Mouse (Mus musculus) embryonic facial prominence, embryonic 12.5 days (tissue): Measurements from ENCODE around the gene Btn2a2. TPM values are rescaled to one million over a fixed set of nuclear protein-coding genes. Genes with fewer than 3 reads are reported as not detected.

Source experiments
- ATAC-seq: fragments of 200-750 bp; cut with Nextera tagmentation; 2 replicates; pipeline ENCODE4 v1.8.0; 2017; ENCODE audit not compliant: insufficient number of reproducible peaks, insufficient read depth, low FRiP score, low TSS enrichment
- H3K27ac ChIP-seq: fragments of 300-500 bp; sonication (generic); 2 replicates; pipeline ENCODE4 v1.5.1; 2016; ENCODE audit warnings: mild to moderate bottlenecking
- H3K27me3 ChIP-seq: fragments of 300-500 bp; sonication (generic); 2 replicates; pipeline ENCODE4 v1.6.1; 2016; ENCODE audit warnings: mild to moderate bottlenecking, moderate library complexity
- H3K36me3 ChIP-seq: fragments of 300-500 bp; sonication (generic); 2 replicates; pipeline ENCODE4 v1.6.1; 2016; ENCODE audit warnings: mild to moderate bottlenecking
- H3K4me1 ChIP-seq: fragments of 300-500 bp; sonication (generic); 2 replicates; pipeline ENCODE4 v1.6.1; 2016
- H3K4me2 ChIP-seq: fragments of 300-500 bp; sonication (generic); replicated peaks from 2 replicates; pipeline ENCODE4 v1.6.1; 2016; ENCODE audit warnings: mild to moderate bottlenecking, moderate library complexity
- H3K4me3 ChIP-seq: fragments of 300-500 bp; sonication (generic); 2 replicates; pipeline ENCODE4 v1.5.1; 2016; ENCODE audit warnings: mild to moderate bottlenecking
- H3K9ac ChIP-seq: fragments of 300-500 bp; sonication (generic); 2 replicates; pipeline ENCODE4 v1.6.1; 2016; ENCODE audit warnings: mild to moderate bottlenecking, moderate library complexity
- H3K9me3 ChIP-seq: fragments of 300-500 bp; sonication (generic); 2 replicates; pipeline ENCODE4 v1.6.1; 2016; ENCODE audit warnings: mild to moderate bottlenecking, moderate library complexity
- WGBS: fragments of 180-500 bp; shearing (Covaris S2); methylation state at CpG from one replicate; pipeline ENCODE4 v1.1.7; 2016; 5-methylcytosine and 5-hydroxymethylcytosine counted together
- polyA plus RNA-seq: library from polyadenylated mRNA; unstranded; fragments of >200 nt; fragmentation: Nextera tagmentation; extraction: Ambion mirVana; gene quantifications from 2 replicates; pipeline ENCODE4 v1.2.1, GENCODE M21; 2016

Gene Btn2a2
- polyA plus RNA-seq, 1 experiment from 2014 or later, result 1.6 TPM

- 2% methylated on average over 9 of the region's 9 CpGs for whole genome bisulfite sequencing
- no peak overlapping the region for H3K4me3 ChIP-seq
- no peak overlapping the region for H3K9ac ChIP-seq
- H3K4me1 ChIP-seq, result peaks cover 14% of the 10 kb centered on the region
- no peaks in the 10 kb centered on the region for H3K9me3 ChIP-seq
- no peaks in the 10 kb centered on the region for H3K27me3 ChIP-seq
- peak overlapping the region; percentile 15; the same call in 1 of the 2 replicates for H3K4me2 ChIP-seq
- ATAC-seq, result no peak
- H3K36me3 ChIP-seq, result no peaks in the 10 kb centered on the region
- H3K27ac ChIP-seq, result no peak overlapping the region
Observed at GRCm38 (mm10) chr13:23503797-23504196, 15.1 kb upstream of the Btn2a2 start.

- WGBS, result 31% methylated on average over 4 of the region's 4 CpGs
- H3K36me3 ChIP-seq, result no peaks in the 10 kb centered on the region
- H3K9ac ChIP-seq, result no peak overlapping the region
- H3K4me2 ChIP-seq, result no peak overlapping the region
- H3K27ac ChIP-seq, result no peak overlapping the region
- H3K27me3 ChIP-seq, result no peaks in the 10 kb centered on the region
- no peak overlapping the region for H3K4me3 ChIP-seq
- ATAC-seq, result no peak
- H3K9me3 ChIP-seq, result no peaks in the 10 kb centered on the region
- H3K4me1 ChIP-seq, result peaks cover 16% of the 10 kb centered on the region
Observed at GRCm38 (mm10) chr13:23502916-23503315, 14.3 kb upstream of the Btn2a2 start.

GRCm38 (mm10) chr13:23502031-23502567 lies 13.4 kb upstream of the Btn2a2 start:
- ATAC-seq, result no peak
- no peak overlapping the region for H3K4me3 ChIP-seq
- peak overlapping the region; percentile 41 for H3K4me2 ChIP-seq
- H3K9me3 ChIP-seq, result no peaks in the 10 kb centered on the region
- H3K36me3 ChIP-seq, result no peaks in the 10 kb centered on the region
- H3K9ac ChIP-seq, result no peak overlapping the region
- 35% methylated on average over 9 of the region's 9 CpGs for WGBS
- no peak overlapping the region for H3K27ac ChIP-seq
- H3K4me1 ChIP-seq, result peaks cover 16% of the 10 kb centered on the region
- no peaks in the 10 kb centered on the region for H3K27me3 ChIP-seq

- Histone ChIP-seq H3K9me3 (no peaks in the 10 kb centered on the region), H3K4me1 (peaks cover 16% of the 10 kb centered on the region), H3K4me2 (peak overlapping the region; percentile 41), H3K9ac (no peak overlapping the region), H3K4me3 (no peak overlapping the region), H3K27ac (no peak overlapping the region), H3K27me3 (no peaks in the 10 kb centered on the region), H3K36me3 (no peaks in the 10 kb centered on the region)
- WGBS, result 21% methylated on average over 5 of the region's 5 CpGs
- ATAC-seq, result no peak
Observed at GRCm38 (mm10) chr13:23501511-23501910, 12.9 kb upstream of the Btn2a2 start.

- Histone ChIP-seq H3K9me3 (no peaks in the 10 kb centered on the region), H3K4me1 (peaks cover 12% of the 10 kb centered on the region), H3K27me3 (no peaks in the 10 kb centered on the region), H3K4me3 (0 out of 2 replicates have a peak overlapping the region, but pooled peaks have one; percentile 15), H3K4me2 (peak overlapping the region; percentile 41), H3K9ac (no peak overlapping the region), H3K36me3 (no peaks in the 10 kb centered on the region), H3K27ac (no peak overlapping the region)
- WGBS, result 1% methylated on average over 17 of the region's 17 CpGs
- ATAC-seq, result no peak
Observed at GRCm38 (mm10) chr13:23500424-23501200, 12.0 kb upstream of the Btn2a2 start.

- no peak overlapping the region for H3K4me2 ChIP-seq
- H3K27ac ChIP-seq, result no peak overlapping the region
- WGBS, result 7% methylated on average over 7 of the region's 7 CpGs
- H3K27me3 ChIP-seq, result no peaks in the 10 kb centered on the region
- no peak overlapping the region for H3K9ac ChIP-seq
- no peak overlapping the region for H3K4me3 ChIP-seq
- peaks cover 6% of the 10 kb centered on the region for H3K4me1 ChIP-seq
- H3K36me3 ChIP-seq, result no peaks in the 10 kb centered on the region
- H3K9me3 ChIP-seq, result no peaks in the 10 kb centered on the region
- no peak for ATAC-seq
Observed at GRCm38 (mm10) chr13:23499943-23500342, 11.3 kb upstream of the Btn2a2 start.

GRCm38 (mm10) chr13:23498653-23499052 lies 10.0 kb upstream of the Btn2a2 start:
- WGBS, result 1% methylated on average over 10 of the region's 10 CpGs
- no peak for ATAC-seq
- H3K27ac ChIP-seq, result no peak overlapping the region

GRCm38 (mm10) chr13:23497656-23498321 lies 9.1 kb upstream of the Btn2a2 start:
- no peaks in the 10 kb centered on the region for H3K27me3 ChIP-seq
- peaks cover 5% of the 10 kb centered on the region; the same call in 1 of the 2 replicates for H3K4me1 ChIP-seq
- no peak for ATAC-seq
- H3K27ac ChIP-seq, result no peak overlapping the region
- peak overlapping the region; percentile 31 for H3K4me3 ChIP-seq
- WGBS, result 2% methylated on average over 19 of the region's 19 CpGs
- H3K4me2 ChIP-seq, result peak overlapping the region; percentile 51
- H3K9ac ChIP-seq, result no peak overlapping the region
- H3K9me3 ChIP-seq, result no peaks in the 10 kb centered on the region
- H3K36me3 ChIP-seq, result no peaks in the 10 kb centered on the region

More at GRCm38 (mm10) chr13:23498653-23499052, 10.0 kb upstream of the Btn2a2 start:
- 0 out of 2 replicates have a peak overlapping the region, but pooled peaks have one; percentile 7 for H3K9ac ChIP-seq
- no peaks in the 10 kb centered on the region for H3K36me3 ChIP-seq
- peak overlapping the region; percentile 51 for H3K4me2 ChIP-seq
- no peaks in the 10 kb centered on the region for H3K27me3 ChIP-seq
- peak overlapping the region; percentile 31 for H3K4me3 ChIP-seq
- H3K4me1 ChIP-seq, result peaks cover 5% of the 10 kb centered on the region; the same call in 1 of the 2 replicates
- no peaks in the 10 kb centered on the region for H3K9me3 ChIP-seq

- no peaks in the 10 kb centered on the region for H3K36me3 ChIP-seq
- H3K9me3 ChIP-seq, result no peaks in the 10 kb centered on the region
- no peaks in the 10 kb centered on the region for H3K27me3 ChIP-seq
- no peak overlapping the region for H3K4me2 ChIP-seq
- no peak overlapping the region for H3K27ac ChIP-seq
- H3K4me3 ChIP-seq, result no peak overlapping the region
- no peak for ATAC-seq
- WGBS, result 74% methylated on average over 6 of the region's 6 CpGs
- H3K4me1 ChIP-seq, result peaks cover 5% of the 10 kb centered on the region; the same call in 1 of the 2 replicates
- H3K9ac ChIP-seq, result no peak overlapping the region
Observed at GRCm38 (mm10) chr13:23495526-23495925, 6.9 kb upstream of the Btn2a2 start.

- peak overlapping the region; percentile 40 for H3K4me2 ChIP-seq
- no peak for ATAC-seq
- 5% methylated on average over 14 of the region's 14 CpGs for WGBS
- peaks cover 5% of the 10 kb centered on the region for H3K4me1 ChIP-seq
- H3K27ac ChIP-seq, result no peak overlapping the region
- H3K27me3 ChIP-seq, result no peaks in the 10 kb centered on the region
- H3K9me3 ChIP-seq, result no peaks in the 10 kb centered on the region
- H3K36me3 ChIP-seq, result no peaks in the 10 kb centered on the region
- no peak overlapping the region for H3K9ac ChIP-seq
- peak overlapping the region; percentile 22; the same call in 1 of the 2 replicates for H3K4me3 ChIP-seq
Observed at GRCm38 (mm10) chr13:23491990-23492389, 3.3 kb upstream of the Btn2a2 start.

GRCm38 (mm10) chr13:23491263-23491662 lies 2.6 kb upstream of the Btn2a2 start:
- H3K9ac ChIP-seq, result no peak overlapping the region
- no peak overlapping the region for H3K4me2 ChIP-seq
- H3K36me3 ChIP-seq, result no peaks in the 10 kb centered on the region
- 17% methylated on average over 1 of the region's 1 CpGs for WGBS
- H3K27ac ChIP-seq, result no peak overlapping the region
- no peak overlapping the region for H3K4me3 ChIP-seq
- H3K27me3 ChIP-seq, result no peaks in the 10 kb centered on the region
- H3K4me1 ChIP-seq, result peaks cover 5% of the 10 kb centered on the region
- ATAC-seq, result no peak
- no peaks in the 10 kb centered on the region for H3K9me3 ChIP-seq
